20 mouse cellular contexts compared by ENCODE assay signal in the genomic region with DNA sequence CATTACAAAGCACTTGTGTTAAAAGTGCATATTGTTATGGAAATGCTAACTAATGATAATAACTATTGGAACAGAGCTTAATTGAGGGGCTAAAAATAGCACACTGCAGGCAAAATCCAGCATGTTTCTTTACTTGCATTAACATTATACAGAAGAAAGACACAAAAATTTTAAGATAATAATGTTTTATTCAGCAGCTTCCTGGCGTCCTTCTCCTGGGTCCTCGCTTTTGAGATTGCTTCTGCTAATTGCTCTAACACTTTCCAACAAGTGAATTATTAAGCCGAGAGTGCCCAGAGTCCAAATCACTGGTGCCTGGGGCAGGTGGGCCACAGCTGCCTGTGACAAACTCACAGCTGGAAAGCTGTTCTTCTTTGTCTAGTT.
DNase-seq lines count a peak whose midpoint lies in the region; ATAC-seq and TF ChIP-seq lines count a peak whose summit lies in the region.
"Had no signal": no experiment of that assay in that cellular context is flagged by ENCODE, and none has a peak within 500 bp of the region (broad histone marks: within the 10 kb centered on the region; RNA-seq: fewer than 3 reads in every experiment).

No protein-coding gene starts in this region.

- no peak overlapping the region for H3K27ac ChIP-seq in midbrain, embryonic 11.5 days (ENCODE audit: low read depth, low read length)
- no peak overlapping the region for H3K27ac ChIP-seq in midbrain, postnatal 0 days (ENCODE audit: low read depth, low read length)
- 0 out of 2 replicates have a peak overlapping the region, but pooled peaks have one; percentile 27 for H3K27ac ChIP-seq in forebrain, embryonic 15.5 days (replicated peaks)
- H3K27ac ChIP-seq in hindbrain, embryonic 16.5 days (ENCODE audit: low read depth, low read length): no peak overlapping the region
- H3K27ac ChIP-seq in midbrain, embryonic 14.5 days (replicated peaks; ENCODE audit: low read depth, low read length): 0 out of 2 replicates have a peak overlapping the region, but pooled peaks have one; percentile 37
- no peak overlapping the region for H3K27ac ChIP-seq in layer of hippocampus, adult 2 months
- H3K27ac ChIP-seq: embryonic facial prominence, embryonic 15.5 days; heart, embryonic 13.5 days; kidney, postnatal 0 days had no signal

- 60% methylated on average over 3 of the region's 3 CpGs for WGBS in midbrain, embryonic 11.5 days
- WGBS in midbrain, postnatal 0 days: 22% methylated on average over 3 of the region's 3 CpGs
- 4% methylated on average over 3 of the region's 3 CpGs for WGBS in forebrain, embryonic 15.5 days
- 24% methylated on average over 3 of the region's 3 CpGs for WGBS in hindbrain, embryonic 16.5 days
- WGBS in midbrain, embryonic 14.5 days: 17% methylated on average over 3 of the region's 3 CpGs

- no peak for ATAC-seq in midbrain, embryonic 11.5 days (ENCODE audit: low FRiP score)
- ATAC-seq in midbrain, postnatal 0 days (ENCODE audit: low FRiP score): no peak
- peak; percentile 66 for ATAC-seq in forebrain, embryonic 15.5 days (replicated peaks)
- ATAC-seq in hindbrain, embryonic 16.5 days: peak; percentile 40; the same call in 1 of the 2 replicates
- peak; percentile 60 for ATAC-seq in midbrain, embryonic 14.5 days (ENCODE audit: low FRiP score, low TSS enrichment)
- ATAC-seq: liver, postnatal 0 days had no signal

- no peaks in the 10 kb centered on the region for H3K36me3 ChIP-seq in midbrain, embryonic 11.5 days (ENCODE audit: control insufficient read depth, insufficient read depth, low read length)
- H3K36me3 ChIP-seq in midbrain, postnatal 0 days (ENCODE audit: insufficient read depth, low read length): no peaks in the 10 kb centered on the region
- H3K36me3 ChIP-seq in forebrain, embryonic 15.5 days: no peaks in the 10 kb centered on the region
- H3K36me3 ChIP-seq in hindbrain, embryonic 16.5 days (ENCODE audit: control insufficient read depth, insufficient read depth, low read length): no peaks in the 10 kb centered on the region
- no peaks in the 10 kb centered on the region for H3K36me3 ChIP-seq in midbrain, embryonic 14.5 days (ENCODE audit: control insufficient read depth, insufficient read depth, low read length)
- H3K36me3 ChIP-seq: embryonic facial prominence, embryonic 15.5 days; heart, embryonic 13.5 days had no signal

- H3K4me2 ChIP-seq in midbrain, embryonic 11.5 days: no peak overlapping the region
- no peak overlapping the region for H3K4me2 ChIP-seq in midbrain, postnatal 0 days (ENCODE audit: low read depth, low read length, poor library complexity, severe bottlenecking)
- H3K4me2 ChIP-seq in forebrain, embryonic 15.5 days (replicated peaks): no peak overlapping the region
- H3K4me2 ChIP-seq in hindbrain, embryonic 16.5 days (ENCODE audit: low read length): no peak overlapping the region
- H3K4me2 ChIP-seq in midbrain, embryonic 14.5 days (ENCODE audit: low read length): no peak overlapping the region
- H3K4me2 ChIP-seq: embryonic facial prominence, embryonic 15.5 days; heart, embryonic 13.5 days had no signal

- H3K4me1 ChIP-seq in midbrain, embryonic 11.5 days (ENCODE audit: control insufficient read depth, insufficient read depth, low read length): no peaks in the 10 kb centered on the region
- no peaks in the 10 kb centered on the region for H3K4me1 ChIP-seq in midbrain, postnatal 0 days (ENCODE audit: insufficient read depth, low read length)
- peaks cover 13% of the 10 kb centered on the region for H3K4me1 ChIP-seq in forebrain, embryonic 15.5 days
- no peaks in the 10 kb centered on the region; the same call in 1 of the 2 replicates for H3K4me1 ChIP-seq in hindbrain, embryonic 16.5 days (ENCODE audit: control insufficient read depth, insufficient read depth, low read depth, low read length)
- H3K4me1 ChIP-seq in midbrain, embryonic 14.5 days (ENCODE audit: control insufficient read depth, insufficient read depth, low read length): no peaks in the 10 kb centered on the region
- H3K4me1 ChIP-seq: embryonic facial prominence, embryonic 15.5 days; heart, embryonic 13.5 days had no signal

- H3K9me3 ChIP-seq in midbrain, embryonic 11.5 days (ENCODE audit: control insufficient read depth, low read length): no peaks in the 10 kb centered on the region
- no peaks in the 10 kb centered on the region for H3K9me3 ChIP-seq in midbrain, postnatal 0 days (ENCODE audit: low read length)
- H3K9me3 ChIP-seq in forebrain, embryonic 15.5 days: no peaks in the 10 kb centered on the region
- no peaks in the 10 kb centered on the region for H3K9me3 ChIP-seq in hindbrain, embryonic 16.5 days (ENCODE audit: control insufficient read depth, low read length)
- H3K9me3 ChIP-seq in midbrain, embryonic 14.5 days (ENCODE audit: control insufficient read depth, low read length): no peaks in the 10 kb centered on the region
- H3K9me3 ChIP-seq: embryonic facial prominence, embryonic 15.5 days; heart, embryonic 13.5 days had no signal

- no peak overlapping the region for H3K4me3 ChIP-seq in midbrain, embryonic 11.5 days (ENCODE audit: low read depth, low read length)
- H3K4me3 ChIP-seq in midbrain, postnatal 0 days (ENCODE audit: low read depth, low read length): no peak overlapping the region
- no peak overlapping the region for H3K4me3 ChIP-seq in forebrain, embryonic 15.5 days
- no peak overlapping the region for H3K4me3 ChIP-seq in hindbrain, embryonic 16.5 days (ENCODE audit: low read length)
- H3K4me3 ChIP-seq in midbrain, embryonic 14.5 days (replicated peaks; ENCODE audit: low read depth, low read length): no peak overlapping the region
- no peak overlapping the region for H3K4me3 ChIP-seq in layer of hippocampus, adult 2 months
- H3K4me3 ChIP-seq: embryonic facial prominence, embryonic 15.5 days; heart, embryonic 13.5 days had no signal

- peak; percentile 61 for DNase-seq in midbrain, embryonic 11.5 days (ENCODE audit: low spot score, missing footprints)
- DNase-seq in midbrain, postnatal 0 days (ENCODE audit: low spot score): no peak
- peak; percentile 57 for DNase-seq in midbrain, embryonic 14.5 days
- no peak for DNase-seq in layer of hippocampus, adult 2 months (ENCODE audit: low spot score in 2 of 2)
- DNase-seq in adrenal gland, adult 2 months: no peak
- no peak for DNase-seq in adrenal gland, postnatal 14 days
- DNase-seq: cerebellum, postnatal 10 days; embryo, embryonic 11 days; heart, adult 11 months; heart, postnatal 4 days; liver; liver, postnatal 0 days; lung, postnatal 14 days; right cerebral cortex, postnatal 25 days; thymus, postnatal 25 days had no signal

- no peak for TF ChIP-seq CTCF in midbrain, postnatal 0 days (IDR thresholded peaks at IDR 0.05)
- no peak for TF ChIP-seq CTCF in layer of hippocampus, adult 2 months (conservative IDR thresholded peaks at IDR 0.05)

- no peaks in the 10 kb centered on the region for H3K27me3 ChIP-seq in midbrain, embryonic 11.5 days (ENCODE audit: control insufficient read depth, insufficient read depth, low read length)
- no peaks in the 10 kb centered on the region for H3K27me3 ChIP-seq in midbrain, postnatal 0 days (ENCODE audit: insufficient read depth, low read length)
- no peaks in the 10 kb centered on the region for H3K27me3 ChIP-seq in forebrain, embryonic 15.5 days
- H3K27me3 ChIP-seq in hindbrain, embryonic 16.5 days (replicated peaks; ENCODE audit: control insufficient read depth, insufficient read depth, low read length): no peaks in the 10 kb centered on the region
- no peaks in the 10 kb centered on the region for H3K27me3 ChIP-seq in midbrain, embryonic 14.5 days (ENCODE audit: control insufficient read depth, insufficient read depth, low read length)
- H3K27me3 ChIP-seq: embryonic facial prominence, embryonic 15.5 days; heart, embryonic 13.5 days had no signal

- H3K9ac ChIP-seq in midbrain, embryonic 11.5 days (ENCODE audit: low read length): no peak overlapping the region
- no peak overlapping the region for H3K9ac ChIP-seq in midbrain, postnatal 0 days (replicated peaks; ENCODE audit: low read length, poor library complexity, severe bottlenecking)
- no peak overlapping the region for H3K9ac ChIP-seq in forebrain, embryonic 15.5 days (replicated peaks)
- no peak overlapping the region for H3K9ac ChIP-seq in hindbrain, embryonic 16.5 days (ENCODE audit: low read depth, low read length)
- no peak overlapping the region for H3K9ac ChIP-seq in midbrain, embryonic 14.5 days (replicated peaks; ENCODE audit: low read length)
- H3K9ac ChIP-seq: embryonic facial prominence, embryonic 15.5 days; heart, embryonic 13.5 days; liver, postnatal 0 days had no signal

Comparison
In these comparisons a context has a peak if more than half of its experiments do, and no peak if none do; other contexts are left out.
1. ATAC-seq: peak in forebrain, embryonic 15.5 days (single experiment), hindbrain, embryonic 16.5 days (single experiment) and midbrain, embryonic 14.5 days (single experiment); none in midbrain, embryonic 11.5 days (single experiment) and midbrain, postnatal 0 days (single experiment).
2. DNase-seq: peak in midbrain, embryonic 11.5 days (single experiment) and midbrain, embryonic 14.5 days (single experiment); none in midbrain, postnatal 0 days (single experiment), layer of hippocampus, adult 2 months (0 of 2), adrenal gland, adult 2 months (single experiment) and adrenal gland, postnatal 14 days (single experiment).
3. H3K27ac ChIP-seq: peak in forebrain, embryonic 15.5 days (single experiment) and midbrain, embryonic 14.5 days (single experiment); none in midbrain, embryonic 11.5 days (single experiment), midbrain, postnatal 0 days (single experiment), hindbrain, embryonic 16.5 days (single experiment) and layer of hippocampus, adult 2 months (single experiment).